Mouse (Mus musculus) ES-E14 (cell line): ENCODE data around the gene Gfpt1.

Source experiments
- MAFK ChIP-seq: IDR thresholded peaks from 2 replicates; pipeline ENCODE4 v1.6.1; 2014; ENCODE audit warnings: mild to moderate bottlenecking, low read depth, low read length, inconsistent platforms; ENCODE audit not compliant: insufficient read depth
- ZC3H11A ChIP-seq: IDR thresholded peaks from 2 replicates; pipeline ENCODE4 v1.6.1; 2012; ENCODE audit warnings: low read depth, mild to moderate bottlenecking, inconsistent platforms, low read length, borderline replicate concordance

DNA sequence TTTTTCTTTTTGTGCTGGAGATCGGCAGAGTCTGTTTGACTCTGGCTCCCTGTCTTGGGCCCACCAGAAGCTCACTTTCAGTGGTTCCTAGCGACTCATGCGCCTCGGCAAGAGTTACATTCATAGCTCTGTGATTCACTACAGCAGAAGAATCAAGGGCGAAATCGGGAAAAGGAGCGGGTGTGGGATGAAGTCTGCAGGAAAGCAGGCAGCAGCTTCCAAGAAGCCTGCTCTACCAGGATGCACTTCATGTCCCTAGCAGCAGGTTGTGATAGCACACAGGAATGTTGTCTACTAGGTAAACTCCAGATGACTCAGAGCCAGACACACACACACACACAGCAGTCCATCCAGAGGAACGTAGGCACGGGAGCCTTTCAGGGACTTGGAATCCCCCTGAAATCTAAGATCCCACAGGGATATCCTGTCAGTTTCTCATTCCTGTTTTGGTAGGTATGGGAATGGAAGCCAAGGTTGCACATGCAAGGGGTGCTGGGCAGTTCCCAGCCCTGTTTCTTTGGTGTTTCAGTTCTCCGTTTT lies 9.3 kb downstream of the Gfpt1 start:
- TF ChIP-seq ZC3H11A (no peak), MAFK (no peak)
